Mouse (Mus musculus): Measurements from ENCODE around the gene Rint1.
A peak's percentile ranks its signal among the peaks of the same experiment; 100 is the strongest.
"Not testable (repeated sequence)": the region's sequence is repeated elsewhere in the genome, so short reads cannot be mapped to it uniquely, and the experiment has no call there.

- TF ChIP-seq CTCF (IDR thresholded peaks at IDR 0.05; ENCODE audit: low read depth), result peak; percentile 55
- not testable (repeated sequence) for TF ChIP-seq EP300 (optimal IDR thresholded peaks at IDR 0.05)
These were observed 63.6 kb downstream of the Rint1 start for GRCm38 (mm10) chr5:23851160-23851555.

Data from stomach, postnatal 0 days (tissue).